In genomic region chr7:67162135-67162534, GRCm38 (mm10) we compare ENCODE assay signal across 11 mouse cellular contexts.
"Had no signal": no experiment of that assay in that cellular context is flagged by ENCODE, and none has a peak within 500 bp of the region (broad histone marks: within the 10 kb centered on the region; RNA-seq: fewer than 3 reads in every experiment).

No protein-coding gene starts in this region.

- DNase-seq: left cerebral cortex, postnatal 4 days; liver; liver, embryonic 13.5 days; liver, postnatal 0 days; lung, adult 18-20 months; lung, adult 2 months; lung, embryonic 14.5 days; lung, postnatal 10 days; lung, postnatal 14 days; lung, postnatal 36 days; midbrain, embryonic 14.5 days had no signal
